19 mouse cellular contexts compared by ENCODE assay signal in the genomic region with DNA sequence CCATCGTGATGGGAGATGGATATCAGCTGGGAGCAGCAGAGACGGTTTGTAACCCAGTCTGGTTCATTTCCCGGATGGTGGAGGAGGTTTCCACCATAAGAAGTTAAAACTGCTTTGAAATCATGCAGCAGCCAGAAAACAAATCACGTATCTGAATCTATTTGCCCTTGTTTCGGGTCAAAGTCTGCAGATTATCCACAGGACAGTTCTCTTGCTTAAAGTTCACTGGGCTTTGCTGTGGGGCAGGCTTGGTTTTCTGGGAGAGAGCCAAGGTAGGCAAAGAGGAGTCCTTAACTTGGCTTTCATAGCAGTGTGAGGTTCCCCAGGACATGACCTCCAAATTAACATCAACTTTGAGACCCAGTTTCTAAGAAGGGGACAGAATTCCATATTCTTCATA.
DNase-seq lines count a peak whose midpoint lies in the region; ATAC-seq and TF ChIP-seq lines count a peak whose summit lies in the region.
"Had no signal": no experiment of that assay in that cellular context is flagged by ENCODE, and none has a peak within 500 bp of the region (broad histone marks: within the 10 kb centered on the region; RNA-seq: fewer than 3 reads in every experiment).

No protein-coding gene starts in this region.

- no peaks in the 10 kb centered on the region for H3K36me3 ChIP-seq in hindbrain, embryonic 13.5 days
- H3K36me3 ChIP-seq in hindbrain, embryonic 10.5 days = no peaks in the 10 kb centered on the region
- H3K36me3 ChIP-seq in lung, embryonic 14.5 days (ENCODE audit: insufficient read depth) = no peaks in the 10 kb centered on the region
- H3K36me3 ChIP-seq in neural tube, embryonic 14.5 days (ENCODE audit: control insufficient read depth, insufficient read depth, low read length) = no peaks in the 10 kb centered on the region
- H3K36me3 ChIP-seq: heart, embryonic 12.5 days had no signal

- no peak overlapping the region for H3K4me2 ChIP-seq in hindbrain, embryonic 13.5 days
- H3K4me2 ChIP-seq in lung, embryonic 14.5 days = no peak overlapping the region
- H3K4me2 ChIP-seq in neural tube, embryonic 14.5 days (ENCODE audit: low read depth, low read length) = no peak overlapping the region
- H3K4me2 ChIP-seq: forebrain, embryonic 13.5 days; heart, embryonic 12.5 days had no signal

- H3K27me3 ChIP-seq in hindbrain, embryonic 13.5 days = no peaks in the 10 kb centered on the region
- peaks cover 37% of the 10 kb centered on the region for H3K27me3 ChIP-seq in hindbrain, embryonic 10.5 days (ENCODE audit: insufficient read depth, poor library complexity, severe bottlenecking)
- H3K27me3 ChIP-seq in lung, embryonic 14.5 days (ENCODE audit: insufficient read depth, low read length) = no peaks in the 10 kb centered on the region
- H3K27me3 ChIP-seq in neural tube, embryonic 14.5 days (ENCODE audit: control insufficient read depth, insufficient read depth, low read length) = no peaks in the 10 kb centered on the region
- H3K27me3 ChIP-seq: forebrain, embryonic 13.5 days; heart, embryonic 12.5 days had no signal

- no peaks in the 10 kb centered on the region for H3K9me3 ChIP-seq in hindbrain, embryonic 13.5 days
- H3K9me3 ChIP-seq in hindbrain, embryonic 10.5 days = no peaks in the 10 kb centered on the region
- H3K9me3 ChIP-seq in lung, embryonic 14.5 days (ENCODE audit: low read depth, low read length) = no peaks in the 10 kb centered on the region
- no peaks in the 10 kb centered on the region for H3K9me3 ChIP-seq in neural tube, embryonic 14.5 days (ENCODE audit: control insufficient read depth, low read length)
- H3K9me3 ChIP-seq: forebrain, embryonic 13.5 days; heart, embryonic 12.5 days had no signal

- TF ChIP-seq CTCF in lung, embryonic 14.5 days (IDR thresholded peaks at IDR 0.05; ENCODE audit: low read depth) = no peak
- TF ChIP-seq CTCF in layer of hippocampus, adult 2 months (conservative IDR thresholded peaks at IDR 0.05) = no peak

- H3K27ac ChIP-seq in hindbrain, embryonic 13.5 days = peak overlapping the region; percentile 96
- no peak overlapping the region for H3K27ac ChIP-seq in hindbrain, embryonic 10.5 days
- H3K27ac ChIP-seq in lung, embryonic 14.5 days (ENCODE audit: low read depth) = no peak overlapping the region
- H3K27ac ChIP-seq in neural tube, embryonic 14.5 days (ENCODE audit: low read depth, low read length) = peak overlapping the region; percentile 92
- no peak overlapping the region for H3K27ac ChIP-seq in layer of hippocampus, adult 2 months

- H3K4me1 ChIP-seq in hindbrain, embryonic 13.5 days (replicated peaks) = peaks cover 41% of the 10 kb centered on the region
- H3K4me1 ChIP-seq in hindbrain, embryonic 10.5 days (replicated peaks) = peaks cover 42% of the 10 kb centered on the region
- no peaks in the 10 kb centered on the region for H3K4me1 ChIP-seq in lung, embryonic 14.5 days (ENCODE audit: insufficient read depth)
- H3K4me1 ChIP-seq in neural tube, embryonic 14.5 days (ENCODE audit: control insufficient read depth, insufficient read depth, low read length) = peaks cover 21% of the 10 kb centered on the region; the same call in 1 of the 2 replicates

- H3K4me3 ChIP-seq in hindbrain, embryonic 13.5 days = no peak overlapping the region
- no peak overlapping the region for H3K4me3 ChIP-seq in hindbrain, embryonic 10.5 days
- no peak overlapping the region for H3K4me3 ChIP-seq in lung, embryonic 14.5 days (ENCODE audit: low read depth, low read length)
- no peak overlapping the region for H3K4me3 ChIP-seq in neural tube, embryonic 14.5 days (ENCODE audit: low read depth, low read length)
- no peak overlapping the region for H3K4me3 ChIP-seq in layer of hippocampus, adult 2 months
- H3K4me3 ChIP-seq: forebrain, embryonic 13.5 days; heart, embryonic 12.5 days had no signal

- WGBS in hindbrain, embryonic 13.5 days = 81% methylated on average over 5 of the region's 5 CpGs
- WGBS in hindbrain, embryonic 10.5 days = 90% methylated on average over 5 of the region's 5 CpGs
- WGBS in lung, embryonic 14.5 days = 50% methylated on average over 5 of the region's 5 CpGs
- WGBS in neural tube, embryonic 14.5 days = 79% methylated on average over 5 of the region's 5 CpGs

- DNase-seq in hindbrain, embryonic 10.5 days (ENCODE audit: low spot score) = no peak
- peak; percentile 32 for DNase-seq in lung, embryonic 14.5 days
- no peak for DNase-seq in lung, postnatal 25 days (ENCODE audit: low spot score)
- peak; percentile 36 for DNase-seq in kidney, postnatal 14 days
- no peak for DNase-seq in right cerebral cortex, postnatal 36 days (ENCODE audit: low spot score in 2 of 2)
- no peak for DNase-seq in layer of hippocampus, adult 2 months (ENCODE audit: low spot score in 2 of 2)
- DNase-seq: adrenal gland, adult 2 months; cerebellum, postnatal 14 days; gastrocnemius, postnatal 25 days; heart, postnatal 4 days; layer of hippocampus, adult 9-11 months; lung, adult 2 months; spleen, adult 18-20 months; thymus, adult 18-20 months had no signal

- ATAC-seq in hindbrain, embryonic 13.5 days (ENCODE audit: low FRiP score) = no peak
- no peak for ATAC-seq in lung, embryonic 14.5 days (ENCODE audit: insufficient read depth)
- no peak for ATAC-seq in neural tube, embryonic 14.5 days (ENCODE audit: low read depth)
- ATAC-seq: forebrain, embryonic 13.5 days; intestine, postnatal 0 days had no signal

- no peak overlapping the region for H3K9ac ChIP-seq in hindbrain, embryonic 13.5 days
- H3K9ac ChIP-seq in lung, embryonic 14.5 days = no peak overlapping the region
- H3K9ac ChIP-seq in neural tube, embryonic 14.5 days (replicated peaks; ENCODE audit: low read depth, low read length) = no peak overlapping the region
- H3K9ac ChIP-seq: forebrain, embryonic 13.5 days; heart, embryonic 12.5 days had no signal

Comparison
In these comparisons a context has a peak if more than half of its experiments do, and no peak if none do; other contexts are left out.
1. H3K27ac ChIP-seq: peak in hindbrain, embryonic 13.5 days (single experiment) and neural tube, embryonic 14.5 days (single experiment); none in hindbrain, embryonic 10.5 days (single experiment), lung, embryonic 14.5 days (single experiment) and layer of hippocampus, adult 2 months (single experiment).
2. DNase-seq: peak in lung, embryonic 14.5 days (single experiment) and kidney, postnatal 14 days (single experiment); none in hindbrain, embryonic 10.5 days (single experiment), lung, postnatal 25 days (single experiment), right cerebral cortex, postnatal 36 days (0 of 2) and layer of hippocampus, adult 2 months (0 of 2).